Mouse (Mus musculus) neural tube, embryonic 11.5 days (tissue): ENCODE measurements at regions not wholly inside any gene's neighbourhood (a gene's known extent, or its start where the extent isn't known, plus 50 kb on each side); places are given as distances from the start of the nearest gene placed in this dataset.

Source experiments
- ATAC-seq: fragments of 200-750 bp; cut with Nextera tagmentation; 2 replicates; pipeline ENCODE4 v1.8.0; 2017; ENCODE audit warnings: moderate number of reproducible peaks, mild to moderate bottlenecking, moderate TSS enrichment, moderate library complexity; ENCODE audit not compliant: insufficient read depth, low FRiP score, low TSS enrichment
- DNase-seq: peaks from one replicate; pipeline ENCODE4 v3.0.0-alpha.2; 2015; ENCODE audit warnings: low spot score
- H3K27ac ChIP-seq: fragments of 300-500 bp; sonication (generic); 2 replicates; pipeline ENCODE4 v1.5.1; 2014; ENCODE audit warnings: low read depth, mild to moderate bottlenecking, low read length
- H3K27me3 ChIP-seq: fragments of 300-500 bp; sonication (generic); 2 replicates; pipeline ENCODE4 v1.6.1; 2014; ENCODE audit warnings: mild to moderate bottlenecking, low read length, mixed read lengths; ENCODE audit not compliant: control insufficient read depth, insufficient read depth
- H3K36me3 ChIP-seq: fragments of 300-500 bp; sonication (generic); 2 replicates; pipeline ENCODE4 v1.6.1; 2014; ENCODE audit warnings: mild to moderate bottlenecking, low read length, moderate library complexity, mixed read lengths; ENCODE audit not compliant: control insufficient read depth, insufficient read depth
- H3K4me1 ChIP-seq: fragments of 300-500 bp; sonication (generic); 2 replicates; pipeline ENCODE4 v1.6.1; 2014; ENCODE audit warnings: low read length, mixed read lengths; ENCODE audit not compliant: control insufficient read depth, insufficient read depth
- H3K4me2 ChIP-seq: fragments of 300-500 bp; sonication (generic); 2 replicates; pipeline ENCODE4 v1.6.1; 2014; ENCODE audit warnings: low read depth, mild to moderate bottlenecking, moderate library complexity
- H3K4me3 ChIP-seq: fragments of 300-500 bp; sonication (generic); 2 replicates; pipeline ENCODE4 v1.5.1; 2014; ENCODE audit warnings: low read depth, low read length
- H3K9ac ChIP-seq: fragments of 300-500 bp; sonication (generic); 2 replicates; pipeline ENCODE4 v1.6.1; 2014; ENCODE audit warnings: mild to moderate bottlenecking, low read length
- H3K9me3 ChIP-seq: fragments of 300-500 bp; sonication (generic); 2 replicates; pipeline ENCODE4 v1.6.1; 2016; ENCODE audit warnings: low read length; ENCODE audit not compliant: control insufficient read depth
- WGBS: fragments of 180-500 bp; shearing (Covaris S2); extraction: QIAGEN DNeasy Blood & Tissue Kit; methylation state at CpG from one replicate; pipeline ENCODE4 v1.1.7; 2014; 5-methylcytosine and 5-hydroxymethylcytosine counted together

DNA sequence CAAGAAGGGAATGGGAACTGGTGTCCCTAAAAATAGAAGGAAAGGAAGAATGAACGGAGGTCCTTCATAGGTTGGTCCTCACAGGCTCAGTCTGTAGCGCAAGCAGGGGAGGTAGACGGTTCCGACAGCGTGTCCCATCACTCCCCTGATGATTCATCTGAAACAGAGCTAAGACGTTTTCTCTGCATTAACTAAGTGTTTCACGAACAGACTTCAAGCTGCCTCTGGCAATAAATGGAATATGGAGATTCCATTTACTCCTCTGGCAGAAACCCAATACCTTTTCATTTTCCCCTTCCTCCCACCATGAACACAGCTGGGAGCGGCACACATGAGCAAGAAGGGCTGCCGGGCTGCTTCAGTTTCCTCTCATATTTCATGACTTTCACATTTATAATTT is 194.6 kb upstream of the Sox11 start:
- H3K36me3 ChIP-seq: no peaks in the 10 kb centered on the region
- no peaks in the 10 kb centered on the region for H3K27me3 ChIP-seq
- H3K4me1 ChIP-seq: peaks cover 7% of the 10 kb centered on the region
- no peak overlapping the region for H3K9ac ChIP-seq
- H3K9me3 ChIP-seq: no peaks in the 10 kb centered on the region
- no peak for ATAC-seq
- no peak overlapping the region for H3K4me3 ChIP-seq
- no peak overlapping the region for H3K4me2 ChIP-seq
- H3K27ac ChIP-seq: no peak overlapping the region
- 49% methylated on average over 9 of the region's 9 CpGs for WGBS
- DNase-seq: no peak

DNA sequence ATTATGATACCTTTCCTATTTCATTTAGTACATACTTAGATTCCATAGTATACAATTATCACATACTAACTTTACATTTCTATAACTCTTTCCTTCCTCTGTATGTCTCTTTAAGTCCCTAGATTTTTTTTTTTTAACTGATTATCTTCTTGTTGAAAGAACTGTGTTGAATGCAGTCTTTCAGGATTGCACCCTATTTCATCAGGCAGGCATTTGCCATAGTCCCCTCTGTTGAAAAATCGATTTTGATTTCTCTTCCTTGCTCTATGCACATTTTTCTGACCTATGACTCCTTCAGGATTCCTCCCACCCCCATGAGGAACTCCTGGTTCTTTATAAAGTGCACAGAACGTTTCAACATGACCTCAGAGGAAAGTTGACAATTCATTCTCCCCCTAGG is 183.2 kb upstream of the Sox11 start:
- DNase-seq (no peak), ATAC-seq (no peak)
- no peaks in the 10 kb centered on the region for H3K27me3 ChIP-seq
- no peak overlapping the region for H3K27ac ChIP-seq
- WGBS: 58% methylated on average over 2 of the region's 2 CpGs
- H3K4me3 ChIP-seq: no peak overlapping the region
- H3K9me3 ChIP-seq: no peaks in the 10 kb centered on the region
- no peak overlapping the region for H3K4me2 ChIP-seq
- H3K4me1 ChIP-seq: no peaks in the 10 kb centered on the region
- no peaks in the 10 kb centered on the region for H3K36me3 ChIP-seq
- no peak overlapping the region for H3K9ac ChIP-seq

DNA sequence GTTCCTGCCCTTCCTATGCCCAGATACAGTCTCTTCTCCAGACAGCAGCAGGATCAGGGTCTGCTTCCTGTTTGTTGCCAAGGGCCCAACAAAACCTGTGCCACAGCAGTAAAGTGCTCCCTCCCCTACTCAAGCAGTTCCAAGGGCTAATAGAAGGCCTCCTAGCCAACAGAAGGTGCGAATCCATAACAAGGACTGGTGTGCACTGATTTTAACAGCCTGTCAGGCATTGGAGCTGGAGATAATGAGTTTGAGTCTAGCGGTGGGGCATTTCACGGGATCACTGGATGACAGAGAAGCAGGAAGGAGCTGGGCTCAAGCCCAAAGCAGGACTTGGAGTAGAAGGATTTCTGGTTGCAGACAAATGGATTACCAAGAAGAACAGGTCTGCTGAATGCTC is 170.9 kb upstream of the Sox11 start:
- DNase-seq (no peak), ATAC-seq (no peak)
- no peak overlapping the region for H3K4me2 ChIP-seq
- no peaks in the 10 kb centered on the region for H3K4me1 ChIP-seq
- no peaks in the 10 kb centered on the region for H3K9me3 ChIP-seq
- H3K9ac ChIP-seq: no peak overlapping the region
- H3K27ac ChIP-seq: no peak overlapping the region
- no peaks in the 10 kb centered on the region for H3K36me3 ChIP-seq
- WGBS: 84% methylated on average over 3 of the region's 3 CpGs
- H3K27me3 ChIP-seq: no peaks in the 10 kb centered on the region
- H3K4me3 ChIP-seq: no peak overlapping the region

DNA sequence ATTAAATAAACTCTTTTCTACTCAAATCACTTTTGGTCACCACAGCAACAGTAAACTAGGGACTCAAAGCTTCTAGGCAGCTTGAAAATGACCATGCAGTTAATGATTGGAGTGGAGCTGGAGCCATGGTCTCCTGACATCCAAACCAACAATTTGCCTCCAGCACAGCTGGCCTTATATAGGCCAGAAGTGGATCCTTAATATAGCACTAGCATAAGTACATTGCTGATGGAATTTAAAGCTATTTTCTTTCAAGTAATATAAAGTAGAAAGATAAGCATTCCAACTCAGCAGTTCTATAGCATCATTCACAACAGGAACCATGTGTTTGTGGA is 165.8 kb upstream of the Sox11 start:
- Histone ChIP-seq H3K4me3 (no peak overlapping the region), H3K4me2 (no peak overlapping the region), H3K9ac (no peak overlapping the region), H3K36me3 (no peaks in the 10 kb centered on the region), H3K4me1 (no peaks in the 10 kb centered on the region), H3K27ac (no peak overlapping the region), H3K27me3 (no peaks in the 10 kb centered on the region), H3K9me3 (no peaks in the 10 kb centered on the region)
- no peak for ATAC-seq
- DNase-seq: no peak

DNA sequence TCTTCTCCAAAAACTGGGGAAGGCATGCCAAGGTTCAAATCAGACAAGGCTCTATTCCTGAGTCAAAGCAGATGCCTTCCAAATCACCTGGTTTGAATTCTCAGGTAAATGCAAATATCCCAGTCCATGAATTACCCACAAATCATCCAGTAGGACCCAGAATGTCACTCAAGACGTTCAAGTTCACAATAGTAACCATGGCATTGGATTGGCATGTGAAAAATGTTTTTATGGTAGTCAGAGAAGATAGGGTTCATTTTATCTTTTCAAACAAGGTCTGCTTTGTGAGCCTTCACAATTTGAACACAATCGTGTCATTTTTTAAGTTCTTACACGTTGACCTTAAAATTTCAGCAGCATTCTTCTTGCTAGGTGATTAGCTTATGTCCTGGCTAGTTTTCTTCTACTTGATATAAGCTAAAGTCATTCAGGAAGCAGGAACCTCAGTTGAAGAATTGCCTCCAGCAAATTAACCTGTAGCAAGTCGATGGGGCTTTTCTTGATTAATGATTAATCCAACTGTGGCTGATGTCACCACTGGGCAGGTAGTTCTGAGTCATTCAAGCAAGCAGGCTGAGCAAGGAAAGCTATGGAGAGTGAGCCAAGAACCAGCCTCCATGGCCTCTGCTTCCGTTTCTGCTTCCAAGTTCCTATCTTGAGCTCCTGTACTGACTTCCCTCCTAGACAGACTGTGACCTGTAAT is 165.3 kb upstream of the Sox11 start:
- Histone ChIP-seq H3K9me3 (no peaks in the 10 kb centered on the region), H3K9ac (no peak overlapping the region), H3K4me3 (no peak overlapping the region), H3K4me2 (no peak overlapping the region), H3K27ac (no peak overlapping the region), H3K4me1 (no peaks in the 10 kb centered on the region), H3K27me3 (no peaks in the 10 kb centered on the region), H3K36me3 (no peaks in the 10 kb centered on the region)
- WGBS: 64% methylated on average over 5 of the region's 5 CpGs
- DNase-seq (no peak), ATAC-seq (no peak)

DNA sequence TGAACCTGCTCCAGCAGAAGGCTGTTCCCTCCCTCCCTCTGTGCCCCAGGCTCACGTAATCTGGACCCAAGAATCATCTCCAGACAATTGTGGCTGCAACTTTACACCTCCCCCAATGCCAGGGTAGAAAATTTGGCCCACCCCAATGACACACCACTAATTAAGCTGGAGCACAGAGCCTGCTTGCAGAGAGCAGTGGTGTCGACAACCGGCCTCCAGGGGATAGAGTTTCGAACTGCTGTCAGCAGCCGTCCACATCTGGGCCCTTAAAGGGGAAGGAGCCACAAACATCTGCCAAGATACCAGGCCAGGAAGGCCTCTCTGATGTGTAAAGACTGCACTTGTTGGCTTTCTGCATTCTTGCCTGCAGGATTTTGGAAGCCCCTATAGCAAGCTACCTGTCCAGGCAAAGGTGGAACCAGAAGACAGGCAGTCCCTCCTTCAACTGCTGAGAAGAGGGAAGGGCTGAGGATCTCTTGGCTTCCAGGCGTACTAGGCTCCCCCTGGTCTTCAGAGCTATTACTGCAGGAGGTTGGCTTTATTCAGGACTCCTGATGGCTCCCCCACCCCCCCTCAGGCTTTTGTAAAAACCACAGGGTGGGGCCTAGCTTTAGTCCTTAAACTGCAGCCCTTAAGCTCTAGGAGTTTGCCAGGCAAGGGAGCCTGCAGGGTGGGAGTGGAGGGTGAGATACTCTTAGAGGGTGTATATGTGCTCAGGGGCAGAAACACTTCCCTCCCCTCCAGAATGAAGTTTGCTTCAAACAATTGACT is 160.5 kb upstream of the Sox11 start:
- WGBS: 27% methylated on average over 6 of the region's 6 CpGs
- DNase-seq (no peak), ATAC-seq (no peak)
- Histone ChIP-seq H3K27me3 (no peaks in the 10 kb centered on the region), H3K4me2 (no peak overlapping the region), H3K9me3 (no peaks in the 10 kb centered on the region), H3K4me1 (no peaks in the 10 kb centered on the region), H3K27ac (no peak overlapping the region), H3K36me3 (no peaks in the 10 kb centered on the region), H3K4me3 (no peak overlapping the region), H3K9ac (no peak overlapping the region)

DNA sequence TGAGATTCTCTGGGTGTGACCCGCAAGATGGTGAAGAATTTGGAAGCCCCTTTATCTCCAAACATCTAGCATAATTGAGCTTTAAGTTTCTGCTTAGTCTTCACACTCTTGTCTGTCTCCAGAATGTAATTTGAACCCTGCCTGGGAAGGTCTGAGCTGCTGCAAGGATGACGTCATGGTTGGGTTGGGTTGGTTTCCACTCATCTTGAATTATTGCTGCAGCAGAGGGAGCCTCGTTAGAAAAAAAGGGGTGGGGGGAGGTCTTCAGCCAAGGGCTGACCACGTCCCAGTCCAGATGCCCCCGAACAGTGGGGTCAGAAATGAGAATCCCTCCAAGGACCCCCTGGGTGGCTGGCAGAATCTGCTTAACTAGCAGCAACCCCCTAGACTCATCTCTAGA is 158.1 kb upstream of the Sox11 start:
- Histone ChIP-seq H3K36me3 (no peaks in the 10 kb centered on the region), H3K9me3 (no peaks in the 10 kb centered on the region), H3K9ac (no peak overlapping the region), H3K4me3 (no peak overlapping the region), H3K27me3 (no peaks in the 10 kb centered on the region), H3K4me1 (no peaks in the 10 kb centered on the region; the same call in 1 of the 2 replicates), H3K4me2 (no peak overlapping the region), H3K27ac (no peak overlapping the region)
- ATAC-seq (no peak), DNase-seq (no peak)
- 28% methylated on average over 5 of the region's 5 CpGs for WGBS

DNA sequence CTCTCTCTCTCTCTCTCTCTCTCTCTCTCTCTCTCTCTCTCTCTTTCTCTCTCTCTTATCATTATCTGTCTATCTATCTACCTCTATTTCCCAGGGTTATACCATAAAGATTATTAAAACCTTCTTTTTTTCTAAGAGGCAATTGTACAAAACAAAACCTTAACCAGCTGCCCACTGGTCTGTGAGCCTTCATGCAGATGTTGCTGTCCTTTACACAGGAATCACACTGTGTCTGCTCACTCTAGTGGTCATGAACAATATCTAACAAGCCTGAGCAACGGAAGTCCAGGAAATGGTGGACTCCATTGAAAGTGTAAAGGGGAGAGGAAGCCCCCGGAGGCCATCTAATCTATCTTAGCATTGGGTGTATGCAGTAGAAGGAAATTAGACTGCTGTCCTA is 156.9 kb upstream of the Sox11 start:
- ATAC-seq (no peak), DNase-seq (no peak)
- no peaks in the 10 kb centered on the region for H3K9me3 ChIP-seq
- no peak overlapping the region for H3K4me3 ChIP-seq
- no peak overlapping the region for H3K27ac ChIP-seq
- no peak overlapping the region for H3K4me2 ChIP-seq
- no peak overlapping the region for H3K9ac ChIP-seq
- H3K36me3 ChIP-seq: no peaks in the 10 kb centered on the region
- H3K4me1 ChIP-seq: no peaks in the 10 kb centered on the region; the same call in 1 of the 2 replicates
- H3K27me3 ChIP-seq: no peaks in the 10 kb centered on the region
- WGBS: 71% methylated on average over 2 of the region's 2 CpGs
